Mouse (Mus musculus) lung, embryonic 14.5 days (tissue): Measurements from ENCODE around the gene Atp13a2. TPM values are rescaled to one million over a fixed set of nuclear protein-coding genes. Genes with fewer than 3 reads are reported as not detected.
A peak's percentile ranks its signal among the peaks of the same experiment; 100 is the strongest.

Experiments
- ATAC-seq: fragments of 200-750 bp; cut with Nextera tagmentation; 2 replicates; pipeline ENCODE4 v1.8.0; 2017; ENCODE audit warnings: mild to moderate bottlenecking, moderate TSS enrichment, moderate library complexity; ENCODE audit not compliant: insufficient read depth
- DNase-seq: peaks from one replicate; pipeline ENCODE4 v3.0.0-alpha.2; 2015
- H3K27ac ChIP-seq: fragments of 300-500 bp; sonication (generic); 2 replicates; pipeline ENCODE4 v1.5.1; 2014; ENCODE audit warnings: low read depth, mild to moderate bottlenecking, moderate library complexity
- H3K27me3 ChIP-seq: fragments of 300-500 bp; sonication (generic); 2 replicates; pipeline ENCODE4 v1.6.1; 2014; ENCODE audit warnings: low read length, control low read depth; ENCODE audit not compliant: insufficient read depth
- H3K36me3 ChIP-seq: fragments of 300-500 bp; sonication (generic); 2 replicates; pipeline ENCODE4 v1.6.1; 2014; ENCODE audit warnings: control low read depth; ENCODE audit not compliant: insufficient read depth
- H3K4me1 ChIP-seq: fragments of 300-500 bp; sonication (generic); 2 replicates; pipeline ENCODE4 v1.6.1; 2014; ENCODE audit warnings: antibody characterized with exemption, control low read depth; ENCODE audit not compliant: insufficient read depth
- H3K4me2 ChIP-seq: fragments of 300-500 bp; sonication (generic); 2 replicates; pipeline ENCODE4 v1.6.1; 2014; ENCODE audit warnings: mild to moderate bottlenecking
- H3K4me3 ChIP-seq: fragments of 300-500 bp; sonication (generic); 2 replicates; pipeline ENCODE4 v1.5.1; 2014; ENCODE audit warnings: low read depth, low read length
- H3K9ac ChIP-seq: fragments of 300-500 bp; sonication (generic); 2 replicates; pipeline ENCODE4 v1.6.1; 2014
- H3K9me3 ChIP-seq: fragments of 300-500 bp; sonication (generic); 2 replicates; pipeline ENCODE4 v1.6.1; 2016; ENCODE audit warnings: low read depth, low read length, control low read depth
- CTCF ChIP-seq: IDR thresholded peaks from 2 replicates; pipeline ENCODE4 v1.5.1; 2016; ENCODE audit warnings: antibody characterized with exemption, low read depth
- WGBS: fragments of 180-500 bp; shearing (Covaris S2); extraction: QIAGEN DNeasy Blood & Tissue Kit; methylation state at CpG from one replicate; pipeline ENCODE4 v1.1.7; 2014; 5-methylcytosine and 5-hydroxymethylcytosine counted together
- polyA plus RNA-seq: library from polyadenylated mRNA; unstranded; fragments of >200 nt; fragmentation: Nextera tagmentation; extraction: Ambion mirVana; gene quantifications from 2 replicates; pipeline ENCODE4 v1.2.1, GENCODE M21; 2014

Gene Atp13a2
- polyA plus RNA-seq, 1 experiment from 2014 or later = 37.2 TPM

GRCm38 (mm10) chr4:140962950-140963349 lies 23.7 kb upstream of the Atp13a2 start:
- peak; percentile 47 for DNase-seq
- WGBS = 32% methylated on average over 5 of the region's 5 CpGs
- Histone ChIP-seq H3K27ac (no peak overlapping the region; the same call in 1 of the 2 replicates), H3K4me3 (peak overlapping the region; percentile 94; the same call in 1 of the 2 replicates), H3K27me3 (no peaks in the 10 kb centered on the region), H3K4me2 (peak overlapping the region; percentile 95), H3K9me3 (no peaks in the 10 kb centered on the region), H3K4me1 (peaks cover 8% of the 10 kb centered on the region), H3K36me3 (peaks cover 16% of the 10 kb centered on the region), H3K9ac (no peak overlapping the region; the same call in 1 of the 2 replicates)
- ATAC-seq = no peak
- TF ChIP-seq CTCF = no peak

- no peak overlapping the region for H3K4me3 ChIP-seq
- H3K9me3 ChIP-seq = no peaks in the 10 kb centered on the region
- WGBS = 76% methylated on average over 9 of the region's 9 CpGs
- peak overlapping the region; percentile 54; the same call in 1 of the 2 replicates for H3K27ac ChIP-seq
- TF ChIP-seq CTCF = no peak
- peaks cover 23% of the 10 kb centered on the region for H3K36me3 ChIP-seq
- no peak overlapping the region for H3K4me2 ChIP-seq
- DNase-seq (no peak), ATAC-seq (no peak)
- H3K9ac ChIP-seq = no peak overlapping the region; the same call in 1 of the 2 replicates
- no peaks in the 10 kb centered on the region for H3K27me3 ChIP-seq
- peaks cover 8% of the 10 kb centered on the region for H3K4me1 ChIP-seq
Observed at GRCm38 (mm10) chr4:140963941-140964597, 22.6 kb upstream of the Atp13a2 start.

- Histone ChIP-seq H3K9ac (no peak overlapping the region), H3K4me2 (no peak overlapping the region), H3K27ac (no peak overlapping the region), H3K27me3 (no peaks in the 10 kb centered on the region), H3K9me3 (no peaks in the 10 kb centered on the region), H3K4me3 (no peak overlapping the region), H3K4me1 (peaks cover 8% of the 10 kb centered on the region), H3K36me3 (peaks cover 27% of the 10 kb centered on the region)
- no peak for ATAC-seq
- peak; percentile 88 for DNase-seq
- WGBS = 20% methylated on average over 7 of the region's 7 CpGs
- peak; percentile 92 for TF ChIP-seq CTCF
Observed at GRCm38 (mm10) chr4:140964620-140965019, 22.1 kb upstream of the Atp13a2 start.

- DNase-seq (no peak), ATAC-seq (no peak)
- Histone ChIP-seq H3K27ac (no peak overlapping the region), H3K9ac (no peak overlapping the region), H3K9me3 (no peaks in the 10 kb centered on the region), H3K36me3 (peaks cover 53% of the 10 kb centered on the region), H3K4me1 (peaks cover under 1% of the 10 kb centered on the region; the same call in 1 of the 2 replicates), H3K4me2 (no peak overlapping the region), H3K4me3 (no peak overlapping the region), H3K27me3 (no peaks in the 10 kb centered on the region)
- WGBS = 77% methylated on average over 11 of the region's 11 CpGs
- TF ChIP-seq CTCF = no peak
Observed at GRCm38 (mm10) chr4:140967386-140968159, 19.1 kb upstream of the Atp13a2 start.

- no peaks in the 10 kb centered on the region for H3K9me3 ChIP-seq
- 83% methylated on average over 13 of the region's 13 CpGs for WGBS
- no peaks in the 10 kb centered on the region for H3K4me1 ChIP-seq
- H3K27me3 ChIP-seq = no peaks in the 10 kb centered on the region
- DNase-seq (no peak), ATAC-seq (no peak)
- H3K4me2 ChIP-seq = no peak overlapping the region
- no peak overlapping the region for H3K9ac ChIP-seq
- H3K4me3 ChIP-seq = no peak overlapping the region
- H3K36me3 ChIP-seq = peaks cover 82% of the 10 kb centered on the region
- no peak for TF ChIP-seq CTCF
- H3K27ac ChIP-seq = no peak overlapping the region
Observed at GRCm38 (mm10) chr4:140971691-140972090, 15.0 kb upstream of the Atp13a2 start.

DNA sequence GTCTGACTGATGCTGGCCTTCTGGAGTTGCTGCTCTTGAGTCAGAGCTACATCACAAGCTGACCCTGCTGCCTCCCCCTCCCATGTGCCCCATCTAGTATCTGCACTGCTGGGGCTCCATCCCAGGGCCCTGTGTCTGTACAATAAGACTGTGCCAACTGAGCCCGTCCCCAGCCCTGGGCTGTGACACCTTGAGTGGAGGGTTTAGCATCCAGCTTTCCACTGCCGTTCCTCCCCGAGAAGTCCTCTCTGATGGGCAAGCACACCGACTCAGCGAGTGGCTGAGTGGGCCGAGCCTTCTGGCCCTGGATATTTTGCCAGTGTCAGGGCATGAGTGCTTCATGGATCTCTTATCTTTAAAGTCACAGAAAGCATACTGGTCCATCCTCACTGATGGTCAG lies 12.3 kb upstream of the Atp13a2 start:
- Histone ChIP-seq H3K9me3 (no peaks in the 10 kb centered on the region), H3K27ac (no peak overlapping the region), H3K4me1 (no peaks in the 10 kb centered on the region), H3K4me3 (no peak overlapping the region), H3K27me3 (no peaks in the 10 kb centered on the region), H3K36me3 (peaks cover 88% of the 10 kb centered on the region), H3K9ac (no peak overlapping the region), H3K4me2 (no peak overlapping the region)
- 94% methylated on average over 6 of the region's 6 CpGs for WGBS
- no peak for ATAC-seq
- no peak for DNase-seq
- no peak for TF ChIP-seq CTCF

GRCm38 (mm10) chr4:140975356-140975755 lies 11.3 kb upstream of the Atp13a2 start:
- Histone ChIP-seq H3K4me3 (no peak overlapping the region), H3K4me2 (no peak overlapping the region), H3K27me3 (no peaks in the 10 kb centered on the region), H3K9me3 (no peaks in the 10 kb centered on the region), H3K9ac (no peak overlapping the region), H3K4me1 (no peaks in the 10 kb centered on the region), H3K36me3 (peaks cover 87% of the 10 kb centered on the region), H3K27ac (no peak overlapping the region)
- TF ChIP-seq CTCF = no peak
- no peak for DNase-seq
- ATAC-seq = no peak
- 95% methylated on average over 7 of the region's 7 CpGs for WGBS
